Mouse (Mus musculus) lung, embryonic 15.5 days (tissue): ENCODE measurements at regions not wholly inside any gene's neighbourhood (a gene's known extent, or its start where the extent isn't known, plus 50 kb on each side); places are given as distances from the start of the nearest gene placed in this dataset.

Experiments used
- ATAC-seq: fragments of 200-750 bp; cut with Nextera tagmentation; 2 replicates; pipeline ENCODE4 v1.8.0; 2017; ENCODE audit warnings: moderate number of reproducible peaks, borderline replicate concordance; ENCODE audit not compliant: low FRiP score, low TSS enrichment; ENCODE audit errors: extremely low read depth
- H3K27ac ChIP-seq: fragments of 300-500 bp; sonication (generic); 2 replicates; pipeline ENCODE4 v1.5.1; 2015; ENCODE audit warnings: moderate library complexity, mild to moderate bottlenecking, inconsistent platforms
- H3K27me3 ChIP-seq: fragments of 300-500 bp; sonication (generic); 2 replicates; pipeline ENCODE4 v1.6.1; 2015; ENCODE audit warnings: inconsistent platforms
- H3K36me3 ChIP-seq: fragments of 300-500 bp; sonication (generic); 2 replicates; pipeline ENCODE4 v1.6.1; 2015; ENCODE audit warnings: inconsistent platforms
- H3K4me1 ChIP-seq: fragments of 300-500 bp; sonication (generic); 2 replicates; pipeline ENCODE4 v1.6.1; 2015; ENCODE audit warnings: inconsistent platforms
- H3K4me2 ChIP-seq: fragments of 300-500 bp; sonication (generic); 2 replicates; pipeline ENCODE4 v1.6.1; 2015; ENCODE audit warnings: inconsistent platforms, mild to moderate bottlenecking, moderate library complexity
- H3K4me3 ChIP-seq: fragments of 300-500 bp; sonication (generic); 2 replicates; pipeline ENCODE4 v1.5.1; 2015; ENCODE audit warnings: mild to moderate bottlenecking, inconsistent platforms
- H3K9ac ChIP-seq: fragments of 300-500 bp; sonication (generic); 2 replicates; pipeline ENCODE4 v1.6.1; 2015; ENCODE audit warnings: inconsistent platforms
- H3K9me3 ChIP-seq: fragments of 300-500 bp; sonication (generic); 2 replicates; pipeline ENCODE4 v1.6.1; 2016; ENCODE audit warnings: inconsistent platforms
- WGBS: fragments of 180-500 bp; shearing (Covaris S2); methylation state at CpG from one replicate; pipeline ENCODE4 v1.1.7; 2015; 5-methylcytosine and 5-hydroxymethylcytosine counted together

GRCm38 (mm10) chr11:84760622-84761196 is 58.6 kb downstream of the Mrm1 start:
- H3K27ac ChIP-seq, result no peak overlapping the region
- no peak for ATAC-seq
- H3K9me3 ChIP-seq, result no peaks in the 10 kb centered on the region
- no peak overlapping the region for H3K4me2 ChIP-seq
- H3K27me3 ChIP-seq, result peaks cover 26% of the 10 kb centered on the region; the same call in 1 of the 2 replicates
- 9% methylated on average over 15 of the region's 15 CpGs for WGBS
- no peaks in the 10 kb centered on the region for H3K36me3 ChIP-seq
- H3K4me3 ChIP-seq, result no peak overlapping the region
- no peak overlapping the region for H3K9ac ChIP-seq
- H3K4me1 ChIP-seq, result peaks cover 11% of the 10 kb centered on the region; the same call in 1 of the 2 replicates

GRCm38 (mm10) chr11:84759478-84759986 is 59.8 kb downstream of the Mrm1 start:
- Histone ChIP-seq H3K4me2 (no peak overlapping the region), H3K9ac (no peak overlapping the region), H3K27me3 (0 out of 2 replicates have a peak, but pooled peaks cover 17% of the 10 kb centered on the region), H3K9me3 (no peaks in the 10 kb centered on the region), H3K4me1 (peaks cover 5% of the 10 kb centered on the region; the same call in 1 of the 2 replicates), H3K4me3 (no peak overlapping the region), H3K36me3 (no peaks in the 10 kb centered on the region), H3K27ac (no peak overlapping the region)
- no peak for ATAC-seq
- 73% methylated on average over 5 of the region's 5 CpGs for WGBS

GRCm38 (mm10) chr11:84752007-84752406 is 67.3 kb downstream of the Mrm1 start:
- WGBS, result 66% methylated on average over 6 of the region's 6 CpGs
- no peak overlapping the region for H3K4me3 ChIP-seq
- H3K27me3 ChIP-seq, result no peaks in the 10 kb centered on the region
- H3K36me3 ChIP-seq, result no peaks in the 10 kb centered on the region
- H3K9me3 ChIP-seq, result no peaks in the 10 kb centered on the region
- peaks cover 6% of the 10 kb centered on the region; the same call in 1 of the 2 replicates for H3K4me1 ChIP-seq
- no peak overlapping the region for H3K4me2 ChIP-seq
- H3K27ac ChIP-seq, result no peak overlapping the region
- no peak for ATAC-seq
- no peak overlapping the region for H3K9ac ChIP-seq

GRCm38 (mm10) chr11:84749490-84750349 is 69.6 kb downstream of the Mrm1 start:
- Histone ChIP-seq H3K27me3 (no peaks in the 10 kb centered on the region), H3K4me1 (peaks cover 6% of the 10 kb centered on the region; the same call in 1 of the 2 replicates), H3K4me3 (no peak overlapping the region), H3K9me3 (no peaks in the 10 kb centered on the region), H3K36me3 (no peaks in the 10 kb centered on the region), H3K4me2 (no peak overlapping the region), H3K27ac (no peak overlapping the region), H3K9ac (no peak overlapping the region)
- WGBS, result 32% methylated on average over 12 of the region's 12 CpGs
- no peak for ATAC-seq

GRCm38 (mm10) chr11:84738769-84739589 is 80.3 kb downstream of the Mrm1 start:
- no peaks in the 10 kb centered on the region for H3K36me3 ChIP-seq
- H3K27ac ChIP-seq, result no peak overlapping the region
- no peaks in the 10 kb centered on the region for H3K9me3 ChIP-seq
- ATAC-seq, result no peak
- H3K4me2 ChIP-seq, result no peak overlapping the region
- H3K4me1 ChIP-seq, result no peaks in the 10 kb centered on the region
- no peak overlapping the region for H3K4me3 ChIP-seq
- no peaks in the 10 kb centered on the region for H3K27me3 ChIP-seq
- H3K9ac ChIP-seq, result no peak overlapping the region
- WGBS, result 16% methylated on average over 17 of the region's 17 CpGs

GRCm38 (mm10) chr11:84738128-84738527 is 81.2 kb downstream of the Mrm1 start:
- WGBS, result 41% methylated on average over 3 of the region's 3 CpGs
- no peaks in the 10 kb centered on the region for H3K27me3 ChIP-seq
- H3K4me2 ChIP-seq, result no peak overlapping the region
- no peak for ATAC-seq
- H3K9me3 ChIP-seq, result no peaks in the 10 kb centered on the region
- no peak overlapping the region for H3K4me3 ChIP-seq
- H3K36me3 ChIP-seq, result no peaks in the 10 kb centered on the region
- H3K9ac ChIP-seq, result no peak overlapping the region
- H3K4me1 ChIP-seq, result no peaks in the 10 kb centered on the region
- no peak overlapping the region for H3K27ac ChIP-seq

- Histone ChIP-seq H3K9ac (no peak overlapping the region), H3K4me1 (no peaks in the 10 kb centered on the region), H3K27ac (no peak overlapping the region), H3K9me3 (no peaks in the 10 kb centered on the region), H3K27me3 (no peaks in the 10 kb centered on the region), H3K36me3 (no peaks in the 10 kb centered on the region), H3K4me3 (no peak overlapping the region), H3K4me2 (no peak overlapping the region)
- ATAC-seq, result no peak
- 55% methylated on average over 6 of the region's 6 CpGs for WGBS
These were observed 87.4 kb downstream of the Mrm1 start for GRCm38 (mm10) chr11:84731890-84732289.

- 26% methylated on average over 8 of the region's 8 CpGs for WGBS
- no peak for ATAC-seq
- Histone ChIP-seq H3K36me3 (no peaks in the 10 kb centered on the region), H3K27me3 (peaks cover 1% of the 10 kb centered on the region; the same call in 1 of the 2 replicates), H3K27ac (no peak overlapping the region), H3K9ac (no peak overlapping the region), H3K9me3 (no peaks in the 10 kb centered on the region), H3K4me3 (no peak overlapping the region), H3K4me1 (no peaks in the 10 kb centered on the region), H3K4me2 (no peak overlapping the region)
These were observed 89.1 kb downstream of the Mrm1 start for GRCm38 (mm10) chr11:84730218-84730617.

GRCm38 (mm10) chr11:84729189-84729588 is 90.1 kb downstream of the Mrm1 start:
- Histone ChIP-seq H3K27ac (no peak overlapping the region), H3K27me3 (peaks cover 5% of the 10 kb centered on the region), H3K9ac (no peak overlapping the region), H3K4me2 (no peak overlapping the region), H3K4me3 (no peak overlapping the region), H3K36me3 (no peaks in the 10 kb centered on the region), H3K4me1 (no peaks in the 10 kb centered on the region), H3K9me3 (no peaks in the 10 kb centered on the region)
- no peak for ATAC-seq
- WGBS, result 4% methylated on average over 2 of the region's 2 CpGs

GRCm38 (mm10) chr11:84725936-84726613 is 93.2 kb downstream of the Mrm1 start:
- ATAC-seq, result no peak
- Histone ChIP-seq H3K27me3 (peaks cover 5% of the 10 kb centered on the region), H3K9me3 (no peaks in the 10 kb centered on the region), H3K36me3 (no peaks in the 10 kb centered on the region), H3K4me3 (no peak overlapping the region), H3K4me1 (no peaks in the 10 kb centered on the region), H3K4me2 (no peak overlapping the region), H3K9ac (no peak overlapping the region), H3K27ac (no peak overlapping the region)
- 66% methylated on average over 18 of the region's 18 CpGs for WGBS

- Histone ChIP-seq H3K4me3 (no peak overlapping the region), H3K9me3 (no peaks in the 10 kb centered on the region), H3K36me3 (no peaks in the 10 kb centered on the region), H3K4me1 (no peaks in the 10 kb centered on the region), H3K4me2 (no peak overlapping the region), H3K9ac (no peak overlapping the region), H3K27ac (no peak overlapping the region), H3K27me3 (peaks cover 5% of the 10 kb centered on the region)
- ATAC-seq, result no peak
- WGBS, result 51% methylated on average over 11 of the region's 11 CpGs
These were observed 94.0 kb downstream of the Mrm1 start for GRCm38 (mm10) chr11:84725177-84725792.
